Mouse (Mus musculus): ENCODE data around the gene Ifi203.
"Not testable (repeated sequence)": the region's sequence is repeated elsewhere in the genome, so short reads cannot be mapped to it uniquely, and the experiment has no call there.

Ifi203 gene

DNA sequence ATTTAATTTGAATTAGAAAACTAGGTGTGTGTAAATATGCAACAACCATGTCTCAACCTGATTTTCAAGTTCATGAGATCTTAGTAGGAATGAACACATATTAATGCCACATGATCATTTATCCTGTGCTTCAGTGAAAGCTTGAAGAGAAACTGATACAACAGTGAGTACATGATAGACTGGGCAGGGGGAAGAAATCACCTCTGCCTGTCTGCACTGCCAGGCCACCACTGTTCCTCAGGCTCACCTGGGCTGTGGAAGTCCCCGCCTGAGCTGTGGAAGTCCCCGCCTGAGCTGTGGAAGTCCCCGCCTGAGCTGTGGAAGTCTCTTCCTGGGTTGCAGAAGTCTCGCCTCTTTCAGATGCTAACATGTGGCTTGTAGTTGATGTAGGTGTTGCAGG is 36.6 kb downstream of the Ifi203 start:
- DNase-seq (ENCODE audit: extremely low spot score, low read depth, low spot score): not testable (repeated sequence)

DNA sequence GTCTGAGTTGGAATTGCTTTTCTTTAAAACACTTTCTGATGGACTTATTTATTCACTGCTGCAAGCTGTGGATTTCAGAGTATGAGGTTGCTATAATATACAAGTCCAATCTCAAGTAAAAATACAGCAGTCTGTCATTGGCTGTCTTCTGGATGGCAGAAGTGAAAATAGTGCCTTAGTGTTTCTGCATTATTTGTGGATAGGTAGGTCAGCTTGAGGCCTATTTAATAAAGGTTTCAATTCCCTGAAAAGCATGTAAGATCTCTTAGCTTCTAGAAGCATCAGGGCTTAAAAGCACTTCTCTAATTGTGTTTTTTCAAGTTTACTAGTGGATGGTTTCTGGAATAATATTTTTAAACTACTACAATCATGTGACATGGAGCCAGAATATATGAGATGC is 52.7 kb downstream of the Ifi203 start:
- not testable (repeated sequence) for DNase-seq (ENCODE audit: extremely low spot score, low read depth, low spot score)

DNA sequence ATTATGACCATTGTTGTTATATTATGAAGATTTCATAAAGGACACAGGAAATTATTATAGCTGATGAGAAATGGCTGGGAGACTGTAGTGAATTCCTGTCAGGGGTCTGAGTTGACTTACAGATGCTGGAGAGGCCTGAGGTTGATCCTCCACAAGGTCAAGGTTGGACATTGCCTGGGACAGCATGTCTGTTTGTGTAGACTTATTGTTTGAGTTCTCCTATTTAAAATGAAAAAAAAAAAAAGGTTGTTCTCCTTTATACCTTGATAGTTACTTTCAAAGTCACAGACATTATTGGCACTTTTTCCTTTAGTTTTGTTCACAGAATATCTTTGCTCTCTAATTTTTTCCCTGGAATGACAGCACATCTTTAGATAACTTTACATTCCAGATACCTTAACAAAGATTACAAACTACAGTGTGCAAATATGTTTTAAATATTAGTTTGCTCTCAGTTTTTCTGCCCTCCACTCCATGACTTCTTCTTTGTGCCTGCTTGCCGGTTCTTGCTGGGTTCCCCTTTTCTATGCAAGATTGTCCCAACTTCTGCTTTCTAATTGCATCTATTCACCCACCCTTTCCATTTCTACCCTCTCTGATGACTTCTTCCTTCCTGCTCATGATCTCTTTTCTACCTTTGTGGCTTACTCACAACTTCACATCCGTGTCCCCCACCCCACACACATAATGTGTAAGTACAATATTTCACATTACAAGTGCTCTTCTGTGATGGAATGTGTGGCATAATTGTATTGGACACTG is 55.3 kb downstream of the Ifi203 start:
- DNase-seq (ENCODE audit: extremely low spot score, low read depth, low spot score): not testable (repeated sequence)

DNA sequence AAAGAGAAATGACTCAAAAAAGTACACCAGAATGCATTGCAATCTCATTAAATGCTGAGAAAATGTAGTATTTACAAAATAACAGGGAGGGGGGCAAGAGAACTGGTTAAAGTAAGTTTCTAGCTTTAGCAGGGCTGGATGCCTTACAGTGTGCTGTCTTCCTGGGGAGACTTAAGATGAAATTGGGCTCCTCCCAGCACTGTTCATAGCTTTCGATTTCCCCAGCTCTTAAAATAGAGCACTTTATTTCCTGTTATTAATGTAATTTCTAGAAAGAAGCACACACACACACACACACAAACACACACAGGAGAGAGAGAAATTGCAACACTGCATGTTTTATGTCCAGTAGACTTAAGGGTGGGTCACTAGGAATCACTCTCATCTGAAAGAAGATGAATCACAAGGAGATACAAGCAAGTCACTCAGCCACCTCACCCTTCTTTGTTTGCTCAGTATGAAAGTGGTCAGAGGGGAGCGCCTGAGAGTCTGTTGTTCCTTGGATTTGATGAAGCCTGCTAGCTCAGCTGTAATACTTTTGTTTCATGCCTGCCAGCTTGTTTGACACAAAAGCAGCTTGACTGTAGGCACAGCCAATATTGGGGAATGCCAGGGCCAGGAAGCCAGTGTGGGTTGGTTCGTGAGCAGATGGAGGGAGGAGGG is 62.3 kb downstream of the Ifi203 start:
- not testable (repeated sequence) for DNase-seq (ENCODE audit: extremely low spot score, low read depth, low spot score)

DNA sequence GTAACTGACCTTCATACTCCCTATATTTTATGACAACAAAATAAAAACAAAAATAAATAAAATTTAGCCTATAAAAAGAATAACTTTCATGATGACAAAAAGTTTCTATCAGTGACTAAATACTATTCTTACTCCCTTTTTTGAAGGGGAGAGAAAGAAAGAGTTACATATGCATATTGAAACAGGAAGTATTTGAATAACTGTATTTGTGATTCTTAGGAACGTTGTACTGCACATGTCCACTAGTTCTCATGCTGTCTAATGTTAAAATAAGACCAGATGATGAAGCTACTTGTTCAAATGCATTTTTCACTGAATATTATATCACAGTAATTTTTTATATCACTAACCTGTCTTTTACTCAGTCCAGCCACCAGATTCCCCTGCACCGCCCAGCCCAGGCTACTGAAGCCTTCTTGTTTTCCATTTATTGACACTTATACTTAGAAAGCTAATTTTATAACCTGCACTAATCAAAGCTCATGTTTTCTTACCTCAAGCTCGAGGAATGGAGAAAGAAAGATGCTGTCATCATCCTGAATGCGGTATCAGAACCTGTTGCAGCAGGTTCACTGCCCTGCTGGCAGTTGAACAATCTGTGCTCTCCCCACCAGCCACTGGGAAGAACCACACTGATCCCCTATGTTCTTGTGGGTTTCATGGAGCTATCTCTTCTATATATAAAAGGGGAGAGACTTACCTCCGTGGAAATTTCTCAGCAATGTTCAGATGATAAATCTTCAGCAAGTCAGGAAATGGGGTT is 63.1 kb downstream of the Ifi203 start:
- DNase-seq (ENCODE audit: extremely low spot score, low read depth, low spot score): not testable (repeated sequence)

GRCm38 (mm10) chr1:173878264-173878663 is 64.2 kb downstream of the Ifi203 start:
- DNase-seq (ENCODE audit: extremely low spot score, low read depth, low spot score): not testable (repeated sequence)

DNA sequence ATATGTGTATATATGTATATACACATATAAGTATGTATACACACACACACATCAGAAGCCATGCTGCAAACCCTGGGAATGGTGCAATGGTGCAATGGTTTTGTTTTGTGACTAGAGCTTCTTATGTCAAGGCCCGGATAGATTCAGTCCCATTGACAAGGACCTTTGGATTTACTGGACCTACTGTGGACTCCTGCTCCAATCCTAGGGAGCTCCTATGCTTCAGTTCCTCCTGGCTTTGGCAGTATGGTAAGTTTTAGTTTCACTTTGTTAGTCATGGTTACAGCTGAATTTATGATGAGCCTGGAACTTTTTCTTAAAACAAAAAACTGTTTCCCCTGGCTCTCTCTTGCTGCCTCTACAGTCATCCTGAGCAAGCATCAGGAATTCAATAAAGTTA is 65.3 kb downstream of the Ifi203 start:
- not testable (repeated sequence) for DNase-seq (ENCODE audit: extremely low spot score, low read depth, low spot score)
